In genomic region chr19:3323753-3324270, GRCm38 (mm10) we compare ENCODE assay signal across 8 mouse cellular contexts. TPM values are rescaled to one million over a fixed set of nuclear protein-coding genes. Genes with fewer than 3 reads are reported as not detected.
DNase-seq lines count a peak whose midpoint lies in the region; ATAC-seq and TF ChIP-seq lines count a peak whose summit lies in the region.

No protein-coding gene starts in this region.

- 1% methylated on average over 34 of the region's 34 CpGs for WGBS in hindbrain, embryonic 15.5 days
- WGBS in limb, embryonic 10.5 days = under 1% methylated on average over 34 of the region's 34 CpGs
- WGBS in midbrain, embryonic 12.5 days = 1% methylated on average over 34 of the region's 34 CpGs

- H3K27ac ChIP-seq in gastrocnemius, adult 2 months = peak overlapping the region; percentile 92
- H3K27ac ChIP-seq in hindbrain, embryonic 15.5 days (replicated peaks) = peak overlapping the region; percentile 88
- H3K27ac ChIP-seq in limb, embryonic 10.5 days = peak overlapping the region; percentile 74
- no peak overlapping the region for H3K27ac ChIP-seq in midbrain, embryonic 12.5 days (replicated peaks)

- no peak for TF ChIP-seq CTCF in gastrocnemius, adult 2 months (IDR thresholded peaks at IDR 0.05)

- intact Hi-C loops in gastrocnemius, adult 2 months (cut with DNase I) = loop anchor here (2.0 to 5.0 kb wide), 3 partner anchors 33 to 125 kb away; partner anchors contain the start of genes Ighmbp2 and Mrpl21

- H3K4me1 ChIP-seq in hindbrain, embryonic 15.5 days (replicated peaks) = peaks cover 35% of the 10 kb centered on the region
- H3K4me1 ChIP-seq in limb, embryonic 10.5 days = peaks cover 47% of the 10 kb centered on the region
- peaks cover 40% of the 10 kb centered on the region for H3K4me1 ChIP-seq in midbrain, embryonic 12.5 days

- H3K4me2 ChIP-seq in hindbrain, embryonic 15.5 days = peak overlapping the region; percentile 84
- H3K4me2 ChIP-seq in midbrain, embryonic 12.5 days (replicated peaks) = peak overlapping the region; percentile 91

- no peaks in the 10 kb centered on the region for H3K36me3 ChIP-seq in hindbrain, embryonic 15.5 days
- no peaks in the 10 kb centered on the region for H3K36me3 ChIP-seq in limb, embryonic 10.5 days
- no peaks in the 10 kb centered on the region for H3K36me3 ChIP-seq in midbrain, embryonic 12.5 days

- H3K9me3 ChIP-seq in hindbrain, embryonic 15.5 days = no peaks in the 10 kb centered on the region
- no peaks in the 10 kb centered on the region for H3K9me3 ChIP-seq in limb, embryonic 10.5 days (replicated peaks)
- no peaks in the 10 kb centered on the region for H3K9me3 ChIP-seq in midbrain, embryonic 12.5 days

- ATAC-seq in CD4-positive, CD25-positive, alpha-beta regulatory T cell, adult 4 months = no peak
- peak; percentile 10; the same call in 1 of the 2 replicates for ATAC-seq in hindbrain, embryonic 15.5 days (ENCODE audit: low FRiP score, low read depth)
- peak; percentile 6; the same call in 1 of the 2 replicates for ATAC-seq in midbrain, embryonic 12.5 days (ENCODE audit: low FRiP score, low read depth)

- peak overlapping the region; percentile 75 for H3K4me3 ChIP-seq in gastrocnemius, adult 2 months
- H3K4me3 ChIP-seq in hindbrain, embryonic 15.5 days = peak overlapping the region; percentile 51
- peak overlapping the region; percentile 70 for H3K4me3 ChIP-seq in limb, embryonic 10.5 days
- peak overlapping the region; percentile 53 for H3K4me3 ChIP-seq in midbrain, embryonic 12.5 days

- H3K9ac ChIP-seq in hindbrain, embryonic 15.5 days = peak overlapping the region; percentile 46
- H3K9ac ChIP-seq in midbrain, embryonic 12.5 days (replicated peaks) = peak overlapping the region; percentile 51

- peaks cover 36% of the 10 kb centered on the region for H3K27me3 ChIP-seq in hindbrain, embryonic 15.5 days
- peaks cover 50% of the 10 kb centered on the region for H3K27me3 ChIP-seq in limb, embryonic 10.5 days (ENCODE audit: low read depth, poor library complexity, severe bottlenecking)
- H3K27me3 ChIP-seq in midbrain, embryonic 12.5 days = peaks cover 56% of the 10 kb centered on the region

- peak; percentile 42 for DNase-seq in CD4-positive, CD25-positive, alpha-beta regulatory T cell, adult 2 months (ENCODE audit: low read depth, low spot score)
- peak; percentile 36 for DNase-seq in cerebellum, adult 9-11 months
- peak; percentile 88 for DNase-seq in gastrocnemius, adult 2 months
- peak; percentile 69 for DNase-seq in limb, embryonic 10.5 days (ENCODE audit: low spot score)
- peak; percentile 43 to 47 for DNase-seq in spleen, postnatal 14 days (ENCODE audit: low spot score in 2 of 2)

RNA-seq across cellular contexts. Expression of gene Cpt1a, which starts 1.7 kb away (rescaled TPM):
- 10 to 100 TPM; 17.1 to 31.7 TPM for polyA plus RNA-seq in CD4-positive, CD25-positive, alpha-beta regulatory T cell, adult 4 months (2017; shearing (Covaris generic))
- 1 to 10 TPM; 7.1 to 8.8 TPM for total RNA-seq in gastrocnemius, adult 2 months (2021)
- polyA plus RNA-seq in hindbrain, embryonic 15.5 days (2015; fragmentation: Nextera tagmentation; extraction: Ambion mirVana) = 17.7 and 18.2 TPM in 2 replicates
- polyA plus RNA-seq in limb, embryonic 10.5 days (2016; fragmentation: Nextera tagmentation; extraction: Ambion mirVana) = 2.7 and 8.2 TPM in 2 replicates
- 13.0 and 13.3 TPM in 2 replicates for polyA plus RNA-seq in midbrain, embryonic 12.5 days (2016; fragmentation: Nextera tagmentation; extraction: Ambion mirVana)

RNA-seq across cellular contexts. Expression of gene Ighmbp2, which starts 41.0 kb away (rescaled TPM):
- polyA plus RNA-seq in CD4-positive, CD25-positive, alpha-beta regulatory T cell, adult 4 months (2017; shearing (Covaris generic)) = 1 to 10 TPM; 4.9 to 7.4 TPM
- total RNA-seq in gastrocnemius, adult 2 months (2021) = 1 to 10 TPM; 3.3 to 4.9 TPM
- 9.9 and 11.6 TPM in 2 replicates for polyA plus RNA-seq in hindbrain, embryonic 15.5 days (2015; fragmentation: Nextera tagmentation; extraction: Ambion mirVana)
- 12.6 and 15.1 TPM in 2 replicates for polyA plus RNA-seq in limb, embryonic 10.5 days (2016; fragmentation: Nextera tagmentation; extraction: Ambion mirVana)
- polyA plus RNA-seq in midbrain, embryonic 12.5 days (2016; fragmentation: Nextera tagmentation; extraction: Ambion mirVana) = 10.8 and 13.0 TPM in 2 replicates

RNA-seq across cellular contexts. Expression of gene Mrpl21, which starts 41.1 kb away (rescaled TPM):
- polyA plus RNA-seq in CD4-positive, CD25-positive, alpha-beta regulatory T cell, adult 4 months (2017; shearing (Covaris generic)) = 100 to 1,000 TPM in 1 of 2 experiments, 10 to 100 TPM in 1; 88.6 to 126 TPM
- 10 to 100 TPM; 55.5 to 67.3 TPM for total RNA-seq in gastrocnemius, adult 2 months (2021)
- polyA plus RNA-seq in hindbrain, embryonic 15.5 days (2015; fragmentation: Nextera tagmentation; extraction: Ambion mirVana) = 105 and 106 TPM in 2 replicates
- 153 and 161 TPM in 2 replicates for polyA plus RNA-seq in limb, embryonic 10.5 days (2016; fragmentation: Nextera tagmentation; extraction: Ambion mirVana)
- polyA plus RNA-seq in midbrain, embryonic 12.5 days (2016; fragmentation: Nextera tagmentation; extraction: Ambion mirVana) = 113 and 117 TPM in 2 replicates

Comparison
In these comparisons a context has a peak if more than half of its experiments do, and no peak if none do; other contexts are left out.
1. DNase-seq: peak in every context shown above with its lines; median percentile 88 in gastrocnemius, adult 2 months; 69 in limb, embryonic 10.5 days; 45 in spleen, postnatal 14 days; 42 in CD4-positive, CD25-positive, alpha-beta regulatory T cell, adult 2 months; 36 in cerebellum, adult 9-11 months.